In genomic region chr3:153598631-153599030, GRCm38 (mm10) we compare ENCODE assay signal across 10 mouse cellular contexts.
A peak's percentile ranks its signal among the peaks of the same experiment; 100 is the strongest.
DNase-seq lines count a peak whose midpoint lies in the region; ATAC-seq and TF ChIP-seq lines count a peak whose summit lies in the region.
"Had no signal": no experiment of that assay in that cellular context is flagged by ENCODE, and none has a peak within 500 bp of the region (broad histone marks: within the 10 kb centered on the region; RNA-seq: fewer than 3 reads in every experiment).

No protein-coding gene starts in this region.

- H3K27ac ChIP-seq in midbrain, embryonic 14.5 days (replicated peaks; ENCODE audit: low read depth, low read length) = no peak overlapping the region
- H3K27ac ChIP-seq: lung, embryonic 15.5 days had no signal

- POLR2A ChIA-PET in Patski (lab: Charles Lee) = interaction anchor here (1.3 to 2.8 kb wide), 2 partner anchors 9 to 12 kb away, joined by 3 to 7 read pairs; no protein-coding TSS in a partner anchor

- CTCF ChIA-PET in Patski (lab: Charles Lee) = interaction anchor here (0.8 to 3.3 kb wide), 5 partner anchors 9 to 49 kb away, joined by 3 to 17 read pairs (median 4); no protein-coding TSS in a partner anchor

- no peaks in the 10 kb centered on the region for H3K36me3 ChIP-seq in midbrain, embryonic 14.5 days (ENCODE audit: control insufficient read depth, insufficient read depth, low read length)
- H3K36me3 ChIP-seq: lung, embryonic 15.5 days had no signal

- H3K9me3 ChIP-seq in midbrain, embryonic 14.5 days (ENCODE audit: control insufficient read depth, low read length) = no peaks in the 10 kb centered on the region
- H3K9me3 ChIP-seq: lung, embryonic 15.5 days had no signal

- ATAC-seq in Patski = peak; percentile 10
- ATAC-seq in midbrain, embryonic 14.5 days (ENCODE audit: low FRiP score, low TSS enrichment) = no peak
- ATAC-seq: activated CD4-positive, CD25-positive, alpha-beta regulatory T cell, adult 4 months had no signal

- H3K4me2 ChIP-seq in midbrain, embryonic 14.5 days (ENCODE audit: low read length) = no peak overlapping the region
- H3K4me2 ChIP-seq: lung, embryonic 15.5 days had no signal

- peak; percentile 43 for TF ChIP-seq CTCF in Patski (IDR thresholded peaks at IDR 0.05)

- intact Hi-C loops in left cerebral cortex, postnatal 4 days (cut with DNase I) = no loop called here

- in situ Hi-C loops in Patski (cut with MboI; ENCODE audit: low pct_unique_long_range_greater_than_20kb) = no loop called here

- no peak overlapping the region for H3K4me3 ChIP-seq in midbrain, embryonic 14.5 days (replicated peaks; ENCODE audit: low read depth, low read length)
- H3K4me3 ChIP-seq: lung, embryonic 15.5 days had no signal

- peaks cover 8% of the 10 kb centered on the region; the same call in 1 of the 2 replicates for H3K4me1 ChIP-seq in midbrain, embryonic 14.5 days (ENCODE audit: control insufficient read depth, insufficient read depth, low read length)
- H3K4me1 ChIP-seq: lung, embryonic 15.5 days had no signal

- H3K27me3 ChIP-seq in Patski = no peaks in the 10 kb centered on the region
- H3K27me3 ChIP-seq in midbrain, embryonic 14.5 days (ENCODE audit: control insufficient read depth, insufficient read depth, low read length) = no peaks in the 10 kb centered on the region
- H3K27me3 ChIP-seq: lung, embryonic 15.5 days had no signal

- H3K9ac ChIP-seq in midbrain, embryonic 14.5 days (replicated peaks; ENCODE audit: low read length) = no peak overlapping the region
- H3K9ac ChIP-seq: lung, embryonic 15.5 days had no signal

- WGBS in midbrain, embryonic 14.5 days = 90% methylated on average over 6 of the region's 6 CpGs

- peak; percentile 74 for DNase-seq in left cerebral cortex, postnatal 4 days
- DNase-seq in left cerebral cortex, adult 18-20 months (ENCODE audit: low spot score in 2 of 2) = no peak
- DNase-seq in Patski (ENCODE audit: low read depth, low spot score) = no peak
- DNase-seq in cerebellum, adult 18-20 months = peak; percentile 9 to 22
- DNase-seq in layer of hippocampus, postnatal 10 days (ENCODE audit: low spot score in 2 of 2) = peak; percentile 48 to 55
- DNase-seq in adrenal gland, adult 18-20 months (ENCODE audit: low spot score in 2 of 2) = no peak
- DNase-seq in midbrain, embryonic 14.5 days = no peak
- DNase-seq: thymus, postnatal 25 days had no signal

Comparison
In these comparisons a context has a peak if more than half of its experiments do, and no peak if none do; other contexts are left out.
1. DNase-seq: peak in left cerebral cortex, postnatal 4 days (single experiment), cerebellum, adult 18-20 months (2 of 2) and layer of hippocampus, postnatal 10 days (2 of 2); none in left cerebral cortex, adult 18-20 months (0 of 2), Patski (single experiment), adrenal gland, adult 18-20 months (0 of 2) and midbrain, embryonic 14.5 days (single experiment).